Mouse (Mus musculus) layer of hippocampus, adult 8-10 months (tissue): ENCODE results near the gene Ephx3. TPM values are rescaled to one million over a fixed set of nuclear protein-coding genes. Genes with fewer than 3 reads are reported as not detected.
"Not testable (repeated sequence)": the region's sequence is repeated elsewhere in the genome, so short reads cannot be mapped to it uniquely, and the experiment has no call there.

Experiments
- DNase-seq, 2 experiments: peaks; one replicate each; pipeline ENCODE4 v3.0.0; 2022; ENCODE audit warnings: low spot score in 2 of 2
- total RNA-seq, 4 experiments: library from RNA; stranded (reverse); gene quantifications; 2 replicates each; pipeline ENCODE4 v1.2.4; 2022

Ephx3 gene
- under 1 TPM in 3 of 4 experiments, not detected in 1; 0.17 to 0.48 (median 0.36) TPM for total RNA-seq

DNA sequence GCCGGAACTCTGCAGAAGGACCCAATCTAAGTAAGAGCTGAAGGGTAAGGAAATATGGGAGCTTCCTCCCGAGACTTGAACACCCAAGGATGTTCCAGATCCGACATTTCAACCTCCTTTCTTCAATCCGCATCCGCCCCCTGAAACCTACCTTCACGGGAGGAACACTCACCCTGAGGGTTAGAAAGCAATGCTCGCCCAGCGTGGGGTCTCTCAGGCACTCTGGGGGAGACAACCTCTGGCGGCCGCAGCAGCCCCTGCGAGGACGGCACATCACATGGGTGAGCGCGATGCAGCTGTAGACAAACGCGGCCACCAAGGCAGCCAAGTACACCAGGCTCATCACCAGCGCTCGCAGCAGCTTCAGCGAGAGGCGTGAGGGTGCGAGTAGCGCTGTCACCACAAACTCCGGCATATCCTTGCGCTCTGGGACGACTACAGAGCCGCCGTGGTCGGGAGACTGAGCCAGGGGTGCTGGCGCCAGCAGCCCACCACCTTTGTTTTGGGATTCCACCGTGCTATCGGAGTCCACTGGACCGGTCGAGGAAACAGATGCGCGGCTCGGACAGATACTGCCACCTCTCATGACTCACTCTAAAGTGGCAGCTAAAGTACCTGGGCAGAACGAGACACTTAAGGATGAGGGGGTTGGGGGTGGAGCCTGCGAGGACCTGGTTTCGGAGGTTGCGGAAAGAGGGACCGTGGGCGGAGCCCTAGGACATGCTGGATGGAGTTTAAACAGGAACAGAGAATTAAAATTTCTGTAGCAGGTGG, at the start of gene Ephx3:
TSS of gene Ephx3 (minus strand) at position 687 of the 774 bp plus-strand sequence.
- no peak for DNase-seq

GRCm38 (mm10) chr17:32238589-32238988, 49.2 kb upstream of the Ephx3 start:
- no peak for DNase-seq

DNA sequence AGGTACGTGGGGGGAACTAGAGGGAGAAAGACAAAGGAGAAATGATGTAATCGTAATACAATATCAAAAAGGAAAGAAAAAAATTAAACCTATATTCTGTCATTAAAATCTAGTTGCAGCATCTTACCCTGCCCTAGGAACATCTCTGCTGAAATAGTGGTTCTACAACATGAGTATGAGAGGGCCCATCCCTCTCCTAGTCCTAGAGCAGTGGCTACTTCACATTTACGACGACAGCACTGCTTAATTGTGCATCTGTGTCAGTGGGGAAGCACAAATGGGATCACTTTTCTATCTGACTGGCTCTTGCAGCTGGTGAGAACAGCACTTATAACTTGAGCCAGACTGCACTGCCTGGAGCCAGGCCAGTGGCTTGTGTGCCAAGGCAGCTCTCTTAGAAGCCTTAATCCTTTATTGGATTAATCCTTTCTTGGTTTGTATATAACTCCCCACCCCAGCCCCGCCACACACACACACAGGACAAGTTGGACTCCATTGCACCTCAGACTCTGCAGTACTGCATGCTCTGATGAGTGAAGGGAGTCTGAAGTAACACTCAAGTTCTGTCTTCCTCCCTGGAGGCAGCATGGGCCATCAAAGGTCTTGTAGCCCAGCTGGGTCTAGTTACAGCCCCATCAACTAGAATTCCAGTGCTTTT, 46.3 kb upstream of the Ephx3 start:
- DNase-seq = peak; percentile 64 to 68

DNA sequence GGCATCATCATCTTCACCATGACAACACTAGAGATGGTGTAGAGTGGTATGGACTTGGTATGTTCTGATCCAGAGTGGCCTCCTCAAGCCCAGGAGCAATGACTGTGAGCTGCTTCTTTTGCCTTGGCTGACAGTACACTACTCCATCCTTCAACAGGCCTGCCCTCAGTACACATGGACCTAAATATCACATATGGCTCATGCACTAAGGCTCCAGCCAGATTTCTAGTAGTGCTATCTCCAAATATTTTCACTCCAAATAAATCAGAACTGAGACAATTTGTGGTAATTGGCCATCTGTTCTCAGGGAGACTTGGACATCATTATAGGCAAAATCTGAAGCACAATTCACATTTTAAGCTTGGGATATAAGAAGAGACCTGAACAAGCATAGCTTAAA, 43.8 kb upstream of the Ephx3 start:
- DNase-seq = no peak

DNA sequence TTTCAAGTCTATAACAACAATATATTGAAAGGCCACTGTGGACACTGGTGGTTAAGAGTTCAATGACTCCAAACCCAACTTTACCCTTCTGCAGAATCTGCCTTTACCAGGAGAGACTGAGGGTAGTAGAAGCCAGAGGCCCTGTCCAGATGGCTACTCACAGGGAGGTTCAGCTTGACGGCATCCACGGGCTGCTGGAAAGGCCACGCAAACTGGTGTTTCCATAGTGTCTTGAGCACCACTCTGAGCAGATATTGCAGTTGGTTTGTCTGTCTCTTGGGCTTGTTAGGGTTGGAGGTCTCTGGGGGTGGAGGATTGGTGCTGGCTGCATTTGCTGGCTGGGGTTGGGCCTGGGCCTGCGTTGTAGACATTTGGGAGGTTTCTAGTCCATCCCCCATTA, 39.9 kb upstream of the Ephx3 start:
- DNase-seq = no peak

GRCm38 (mm10) chr17:32220873-32221272, 31.5 kb upstream of the Ephx3 start:
- DNase-seq = no peak

GRCm38 (mm10) chr17:32215587-32215986, 26.2 kb upstream of the Ephx3 start:
- not testable (repeated sequence) for DNase-seq

- not testable (repeated sequence) for DNase-seq
Observed at GRCm38 (mm10) chr17:32211554-32211953, 22.2 kb upstream of the Ephx3 start.

DNA sequence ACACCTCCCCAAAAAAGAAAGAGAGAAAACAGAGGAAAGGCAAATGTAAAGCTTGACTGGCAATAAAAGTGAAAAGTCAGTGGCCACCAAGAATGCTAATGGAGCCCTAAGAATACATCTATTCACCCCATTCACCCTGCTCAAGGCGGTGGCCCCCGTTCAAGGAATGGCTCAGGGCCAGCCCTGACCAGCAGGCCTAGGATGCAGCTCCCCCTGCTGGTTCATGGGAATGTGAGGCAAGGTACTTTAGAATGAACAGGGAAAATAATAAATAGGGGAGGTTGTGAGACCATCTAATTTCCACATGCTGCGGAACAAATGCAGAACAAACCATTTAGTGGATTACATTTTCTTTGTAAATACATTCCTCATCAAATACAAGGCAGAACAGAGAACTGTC, 20.4 kb upstream of the Ephx3 start:
- peak; percentile 48 to 60 for DNase-seq

- no peak for DNase-seq
Observed at GRCm38 (mm10) chr17:32209144-32209543, 19.8 kb upstream of the Ephx3 start.

GRCm38 (mm10) chr17:32207586-32208245, 18.4 kb upstream of the Ephx3 start:
- DNase-seq = no peak

DNA sequence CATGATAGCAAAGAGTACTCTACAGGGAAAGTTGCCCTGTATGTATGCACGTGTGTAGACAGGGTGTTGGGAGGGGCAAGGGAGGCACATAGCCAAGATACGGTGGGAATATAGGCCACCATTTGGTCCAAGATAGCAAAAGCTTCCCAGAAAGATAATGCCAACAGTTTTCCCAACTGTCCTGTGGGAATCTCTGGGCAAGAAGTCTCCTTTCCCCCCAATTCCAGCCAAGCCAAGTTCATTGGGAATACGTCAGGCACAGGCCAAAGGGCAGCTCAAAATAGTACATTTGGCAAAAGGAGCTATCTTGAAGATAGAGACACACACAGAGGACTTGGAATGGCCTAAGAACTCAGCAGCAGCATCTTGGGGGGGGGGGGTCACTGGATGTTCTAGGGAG, 16.0 kb upstream of the Ephx3 start:
- DNase-seq = no peak

- DNase-seq = no peak
Observed at GRCm38 (mm10) chr17:32202972-32203371, 13.6 kb upstream of the Ephx3 start.

DNA sequence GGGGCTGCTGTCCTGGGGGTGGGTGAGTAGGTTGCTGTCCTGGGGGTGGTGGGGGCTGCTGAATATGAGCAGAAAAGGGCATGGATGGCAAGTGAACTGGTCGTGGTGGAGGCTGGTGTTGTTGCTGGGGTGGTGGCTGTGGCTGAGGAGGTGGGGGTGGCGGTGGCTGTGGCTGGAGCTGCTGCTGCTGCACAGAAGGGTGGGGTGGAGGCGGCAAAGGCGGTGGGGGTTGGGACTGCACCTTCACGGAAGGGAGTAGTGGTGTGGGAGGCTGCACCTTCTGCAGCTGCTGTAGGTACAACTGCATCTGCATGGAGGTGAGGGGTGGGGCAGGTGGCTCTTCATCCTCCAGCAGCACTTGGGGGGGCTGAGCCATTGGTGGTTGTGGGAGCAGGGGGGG, 11.7 kb upstream of the Ephx3 start:
- no peak for DNase-seq

DNA sequence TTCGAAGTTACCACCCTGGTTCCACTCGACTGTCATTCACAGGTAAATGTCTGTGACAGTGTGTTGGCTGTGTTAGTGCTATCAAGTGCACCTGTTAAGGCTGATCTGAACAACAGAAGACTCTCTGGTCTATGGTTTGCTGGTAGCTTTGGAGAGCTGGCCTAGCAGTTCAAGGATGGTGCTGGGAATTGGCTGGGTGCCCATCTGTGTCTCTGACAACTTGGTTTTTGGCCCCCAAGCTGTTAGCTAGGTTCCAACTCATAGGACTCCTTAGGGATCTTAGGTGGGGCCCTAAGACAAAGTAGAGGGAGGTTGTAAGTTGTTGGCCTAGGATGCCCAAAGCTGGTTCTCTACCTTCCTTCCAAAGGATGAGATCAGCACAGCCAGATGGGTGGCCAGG, 10.4 kb upstream of the Ephx3 start:
- no peak for DNase-seq

DNA sequence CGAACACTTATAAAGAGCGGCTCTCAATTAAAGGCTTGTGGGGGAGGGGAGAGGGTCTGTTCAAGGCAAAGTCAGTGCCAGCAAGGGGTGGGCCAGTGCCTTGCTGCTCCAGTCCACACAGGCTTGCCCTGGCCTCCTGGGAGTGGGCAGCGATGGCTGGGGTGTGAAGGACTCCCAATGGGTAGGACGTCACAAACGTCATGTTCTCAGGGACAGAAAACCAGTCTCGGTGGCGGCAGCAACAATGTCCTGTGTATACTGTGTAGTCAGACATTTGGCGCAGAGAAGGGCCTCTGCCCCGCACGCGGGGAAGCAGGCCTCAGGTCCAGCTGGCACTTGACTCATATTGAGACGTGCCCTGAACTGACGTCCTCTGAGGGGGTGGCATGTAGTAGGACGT, 7.8 kb upstream of the Ephx3 start:
- no peak for DNase-seq

GRCm38 (mm10) chr17:32195725-32196124, 6.4 kb upstream of the Ephx3 start:
- DNase-seq = no peak

- no peak for DNase-seq
Observed at GRCm38 (mm10) chr17:32193010-32193409, 3.7 kb upstream of the Ephx3 start.

- DNase-seq = no peak
Observed at GRCm38 (mm10) chr17:32189850-32190249, 501 bp upstream of the Ephx3 start.

- no peak for DNase-seq
Observed at GRCm38 (mm10) chr17:32183017-32183416, 6.3 kb downstream of the Ephx3 start.

GRCm38 (mm10) chr17:32179621-32180491, 9.5 kb downstream of the Ephx3 start:
- no peak for DNase-seq
